Mouse (Mus musculus) forebrain, postnatal 0 days (tissue): ENCODE measurements around the gene Lrrc2. TPM values are rescaled to one million over a fixed set of nuclear protein-coding genes. Genes with fewer than 3 reads are reported as not detected.
A peak's percentile ranks its signal among the peaks of the same experiment; 100 is the strongest.

Experiments used
- ATAC-seq: fragments of 200-750 bp; cut with Nextera tagmentation; 2 replicates; pipeline ENCODE4 v1.8.0; 2017; ENCODE audit warnings: mild to moderate bottlenecking, moderate library complexity
- DNase-seq: peaks from one replicate; pipeline ENCODE4 v3.0.0-alpha.2; 2015
- H3K27ac ChIP-seq: fragments of 300-500 bp; sonication (generic); 2 replicates; pipeline ENCODE4 v1.5.1; 2014; ENCODE audit warnings: low read depth, mild to moderate bottlenecking, antibody characterized with exemption, low read length, moderate library complexity, mixed read lengths
- H3K27me3 ChIP-seq: fragments of 300-500 bp; sonication (generic); 2 replicates; pipeline ENCODE4 v1.6.1; 2014; ENCODE audit warnings: mild to moderate bottlenecking, low read length, mixed read lengths; ENCODE audit not compliant: insufficient read depth
- H3K36me3 ChIP-seq: fragments of 300-500 bp; sonication (generic); 2 replicates; pipeline ENCODE4 v1.6.1; 2014; ENCODE audit warnings: mild to moderate bottlenecking, moderate library complexity; ENCODE audit not compliant: insufficient read depth
- H3K4me1 ChIP-seq: fragments of 300-500 bp; sonication (generic); 2 replicates; pipeline ENCODE4 v1.6.1; 2014; ENCODE audit warnings: antibody characterized with exemption; ENCODE audit not compliant: insufficient read depth
- H3K4me2 ChIP-seq: fragments of 300-500 bp; sonication (generic); 2 replicates; pipeline ENCODE4 v1.6.1; 2014; ENCODE audit warnings: low read depth, mild to moderate bottlenecking, moderate library complexity
- H3K4me3 ChIP-seq: fragments of 300-500 bp; sonication (generic); 2 replicates; pipeline ENCODE4 v1.5.1; 2014; ENCODE audit warnings: low read depth, low read length, mixed read lengths
- H3K9ac ChIP-seq: fragments of 300-500 bp; sonication (generic); 2 replicates; pipeline ENCODE4 v1.6.1; 2014; ENCODE audit warnings: mild to moderate bottlenecking
- H3K9me3 ChIP-seq: fragments of 300-500 bp; sonication (generic); 2 replicates; pipeline ENCODE4 v1.6.1; 2016; ENCODE audit warnings: low read length
- CTCF ChIP-seq: sonication (generic); IDR thresholded peaks from 2 replicates; pipeline ENCODE4 v1.5.1; 2016; ENCODE audit warnings: antibody characterized with exemption, control low read depth, low read depth
- WGBS: fragments of 180-500 bp; shearing (Covaris S2); extraction: QIAGEN DNeasy Blood & Tissue Kit; methylation state at CpG from one replicate; pipeline ENCODE4 v1.1.7; 2014; 5-methylcytosine and 5-hydroxymethylcytosine counted together
- polyA plus RNA-seq: library from polyadenylated mRNA; unstranded; fragments of >200 nt; fragmentation: Nextera tagmentation; extraction: Ambion mirVana; gene quantifications from 2 replicates; pipeline ENCODE4 v1.2.1, GENCODE M21; 2015
- total RNA-seq: library from RNA; depleted of rRNA; stranded (reverse); fragments of >200 nt; gene quantifications from 2 replicates; pipeline ENCODE4 v1.2.3, GENCODE M21; 2014

Gene Lrrc2
- total and polyA plus RNA-seq, 2 experiments from 2014 or later = 0.14 to 0.96 TPM

DNA sequence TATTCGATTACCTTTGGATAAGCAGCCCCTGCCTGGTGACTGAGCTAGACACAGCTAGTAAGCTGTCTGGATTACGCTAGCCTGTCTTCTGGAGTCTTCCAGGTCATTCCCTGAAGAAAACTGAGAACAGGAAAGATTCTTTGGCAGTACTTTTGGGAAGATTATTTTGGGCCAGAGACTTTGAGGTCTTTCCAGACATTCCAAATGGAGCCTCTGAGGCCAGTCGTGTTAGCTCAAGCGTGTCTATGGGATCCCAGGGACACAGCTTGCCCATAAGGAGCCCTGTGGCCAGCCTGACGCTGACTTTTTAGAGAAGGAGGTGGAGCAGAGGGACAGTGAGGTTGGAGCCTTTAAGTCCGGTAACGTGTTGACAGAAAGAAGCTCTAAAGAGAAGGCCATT, 15.4 kb upstream of the Lrrc2 start:
- Histone ChIP-seq H3K4me2 (no peak overlapping the region), H3K4me1 (no peaks in the 10 kb centered on the region; the same call in 1 of the 2 replicates), H3K27me3 (no peaks in the 10 kb centered on the region), H3K4me3 (no peak overlapping the region), H3K9me3 (no peaks in the 10 kb centered on the region), H3K27ac (no peak overlapping the region), H3K36me3 (no peaks in the 10 kb centered on the region), H3K9ac (no peak overlapping the region)
- WGBS = 83% methylated on average over 7 of the region's 7 CpGs
- no peak for TF ChIP-seq CTCF
- no peak for DNase-seq
- no peak for ATAC-seq

DNA sequence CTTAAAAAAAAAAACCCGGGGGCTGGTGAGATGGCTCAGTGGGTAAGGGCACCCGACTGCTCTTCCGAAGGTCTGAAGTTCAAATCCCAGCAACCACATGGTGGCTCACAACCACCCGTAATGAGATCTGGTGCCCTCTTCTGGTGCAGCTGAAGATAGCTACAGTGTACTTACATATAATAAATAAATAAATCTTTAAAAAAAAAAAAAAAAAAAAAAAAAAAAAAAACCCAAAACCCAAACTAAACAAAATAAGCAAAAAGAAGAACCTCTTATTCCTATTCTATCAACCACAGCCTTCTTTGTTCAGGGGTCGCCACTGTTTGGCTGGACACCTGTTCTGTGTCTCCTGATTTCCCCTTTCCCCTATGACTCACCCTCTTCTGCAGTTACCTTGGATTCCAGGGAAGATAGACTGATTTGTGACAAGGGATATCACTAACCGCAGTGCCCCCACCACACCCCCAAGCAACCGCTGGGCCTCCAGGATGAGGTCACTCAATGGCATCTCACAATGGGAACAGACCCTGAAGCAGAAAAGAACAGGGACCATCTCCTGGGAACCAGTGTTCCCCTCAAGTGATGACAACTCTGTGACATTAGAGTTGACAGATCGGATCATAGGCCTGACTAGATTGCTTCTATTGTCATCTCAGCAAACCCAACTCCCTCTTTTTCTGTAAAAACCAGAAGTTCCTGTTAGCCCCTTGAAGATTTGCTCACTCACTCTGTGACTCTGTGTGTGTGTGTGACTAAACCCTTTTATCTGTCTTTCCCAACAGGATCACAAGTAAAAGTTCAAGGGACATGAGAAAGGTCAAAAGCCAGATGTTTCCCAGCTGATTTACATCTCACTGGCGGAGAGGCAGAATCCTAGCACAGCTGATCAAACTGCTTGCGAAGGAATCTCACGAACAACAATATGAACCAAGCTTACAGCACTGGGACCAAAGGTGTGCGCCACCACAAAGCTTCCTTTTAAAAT, 13.5 kb upstream of the Lrrc2 start:
- H3K4me1 ChIP-seq = no peaks in the 10 kb centered on the region; the same call in 1 of the 2 replicates
- no peak overlapping the region for H3K9ac ChIP-seq
- WGBS = 87% methylated on average over 12 of the region's 12 CpGs
- TF ChIP-seq CTCF = no peak
- H3K27ac ChIP-seq = no peak overlapping the region
- no peaks in the 10 kb centered on the region for H3K27me3 ChIP-seq
- DNase-seq = no peak
- no peak overlapping the region for H3K4me2 ChIP-seq
- H3K9me3 ChIP-seq = no peaks in the 10 kb centered on the region
- H3K36me3 ChIP-seq = no peaks in the 10 kb centered on the region
- ATAC-seq = no peak
- H3K4me3 ChIP-seq = no peak overlapping the region

DNA sequence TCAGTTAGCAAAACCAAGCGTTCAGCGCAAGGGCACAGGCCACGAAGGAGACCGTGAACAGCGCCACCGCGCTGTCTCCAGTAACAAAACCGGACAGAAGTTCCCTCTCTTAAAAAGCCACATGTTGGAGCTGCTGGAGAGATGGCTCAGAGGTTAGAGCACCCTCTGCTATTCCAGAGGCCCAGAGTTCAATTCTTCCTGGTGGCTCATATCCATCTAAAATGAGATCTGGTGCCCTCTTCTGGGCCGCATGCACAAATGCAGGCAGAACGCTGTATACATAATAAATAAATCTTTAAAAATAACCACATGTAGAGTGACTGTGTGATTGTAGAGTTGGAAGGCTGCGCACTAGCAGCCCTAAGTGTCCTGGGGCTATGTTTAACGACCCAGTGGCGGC, 7.1 kb upstream of the Lrrc2 start:
- peak; percentile 59; the same call in 1 of the 2 replicates for ATAC-seq
- no peak overlapping the region for H3K9ac ChIP-seq
- H3K36me3 ChIP-seq = no peaks in the 10 kb centered on the region
- DNase-seq = peak; percentile 57
- no peaks in the 10 kb centered on the region for H3K9me3 ChIP-seq
- peak; percentile 58 for TF ChIP-seq CTCF
- no peak overlapping the region for H3K4me3 ChIP-seq
- peaks cover 17% of the 10 kb centered on the region for H3K27me3 ChIP-seq
- H3K27ac ChIP-seq = no peak overlapping the region
- 35% methylated on average over 13 of the region's 13 CpGs for WGBS
- no peak overlapping the region for H3K4me2 ChIP-seq
- no peaks in the 10 kb centered on the region for H3K4me1 ChIP-seq

DNA sequence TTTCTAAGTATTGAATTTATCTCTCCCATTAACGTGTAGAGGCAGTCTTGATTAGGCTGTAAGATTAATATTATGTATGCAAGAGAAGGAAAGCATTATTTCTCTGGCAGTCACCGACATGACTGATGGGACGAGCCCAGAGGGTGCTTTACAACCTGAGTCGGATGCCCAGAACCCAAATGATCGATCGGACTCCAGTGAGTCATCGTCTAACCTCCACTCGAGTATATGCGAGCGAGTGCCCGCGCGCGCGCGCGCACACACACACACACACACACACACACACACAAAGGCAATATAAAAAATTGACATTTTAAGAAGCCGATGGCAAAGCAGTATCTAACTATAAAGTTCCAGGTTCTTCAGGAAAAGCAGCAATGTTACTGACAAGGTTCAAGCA, 6.0 kb upstream of the Lrrc2 start:
- Histone ChIP-seq H3K4me1 (no peaks in the 10 kb centered on the region), H3K27ac (no peak overlapping the region), H3K9me3 (no peaks in the 10 kb centered on the region), H3K4me3 (peak overlapping the region; percentile 9; the same call in 1 of the 2 replicates), H3K36me3 (no peaks in the 10 kb centered on the region), H3K27me3 (peaks cover 17% of the 10 kb centered on the region), H3K9ac (no peak overlapping the region), H3K4me2 (peak overlapping the region; percentile 27; the same call in 1 of the 2 replicates)
- DNase-seq (no peak), ATAC-seq (no peak)
- TF ChIP-seq CTCF = no peak
- 35% methylated on average over 18 of the region's 18 CpGs for WGBS

DNA sequence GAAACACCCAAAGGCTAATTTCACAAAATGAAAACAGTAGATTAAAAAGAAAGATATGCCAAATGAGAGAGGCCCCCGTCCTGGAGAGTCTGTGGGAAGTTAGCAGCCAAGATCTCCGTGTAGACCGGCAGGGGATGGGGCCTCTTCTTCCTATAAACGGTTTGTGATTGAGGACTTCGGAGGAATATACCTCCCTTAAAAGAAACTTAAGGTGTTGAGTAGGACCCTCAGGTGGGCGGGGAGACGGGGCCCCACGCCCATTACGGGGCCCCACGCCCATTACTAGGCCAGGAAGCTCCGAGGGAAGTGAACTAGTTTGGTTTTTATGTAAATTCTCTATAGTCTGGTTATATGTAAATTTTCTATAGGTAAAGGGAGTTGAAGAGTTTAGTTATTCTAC, 5.4 kb upstream of the Lrrc2 start, which contains the start of gene Tdgf1:
Gene Tdgf1 (minus strand): TSS at position 233 of the 400 bp plus-strand sequence.
- peak within 1 kb of the TSS; percentile 9; the same call in 1 of the 2 replicates for H3K4me3 ChIP-seq
- H3K9ac ChIP-seq = no peak within 1 kb of the TSS
- no peaks in the 10 kb centered on the region for H3K4me1 ChIP-seq
- peak within 1 kb of the TSS; percentile 27; the same call in 1 of the 2 replicates for H3K4me2 ChIP-seq
- TF ChIP-seq CTCF = no peak
- no peaks in the 10 kb centered on the region for H3K36me3 ChIP-seq
- no peaks in the 10 kb centered on the region for H3K9me3 ChIP-seq
- no peak for ATAC-seq
- 24% methylated on average over 11 of the region's 11 CpGs for WGBS
- peaks cover 17% of the 10 kb centered on the region for H3K27me3 ChIP-seq
- no peak for DNase-seq
- no peak within 1 kb of the TSS for H3K27ac ChIP-seq

DNA sequence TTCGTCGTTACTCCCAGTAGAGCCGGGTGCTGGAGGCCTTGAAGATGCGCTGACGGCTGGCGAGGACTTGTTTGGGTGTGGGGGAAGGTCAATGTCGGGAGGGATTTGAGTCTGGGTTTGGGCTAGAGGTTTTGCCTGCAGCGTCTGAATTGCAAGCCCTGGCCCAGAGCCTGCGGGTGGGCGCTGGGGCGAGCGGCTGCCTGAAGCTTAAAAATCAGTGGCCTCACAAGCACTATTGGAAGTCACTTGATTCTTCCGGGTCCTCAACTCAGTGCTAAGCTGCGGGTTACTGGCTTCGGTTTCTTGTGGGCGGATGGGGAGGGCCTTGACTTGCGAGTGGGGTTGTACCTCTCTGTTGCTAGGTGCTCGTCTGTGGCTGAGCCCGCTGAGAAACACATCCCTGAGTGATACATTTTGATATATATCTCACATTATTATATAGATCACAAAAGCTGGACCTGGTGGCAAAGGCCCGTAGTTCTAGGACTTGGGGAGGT, 4.7 kb upstream of the Lrrc2 start:
- Histone ChIP-seq H3K9me3 (no peaks in the 10 kb centered on the region), H3K4me3 (no peak overlapping the region), H3K4me2 (no peak overlapping the region), H3K4me1 (no peaks in the 10 kb centered on the region), H3K9ac (no peak overlapping the region), H3K27me3 (peaks cover 17% of the 10 kb centered on the region), H3K27ac (no peak overlapping the region), H3K36me3 (no peaks in the 10 kb centered on the region)
- no peak for TF ChIP-seq CTCF
- 22% methylated on average over 20 of the region's 20 CpGs for WGBS
- no peak for ATAC-seq
- no peak for DNase-seq

DNA sequence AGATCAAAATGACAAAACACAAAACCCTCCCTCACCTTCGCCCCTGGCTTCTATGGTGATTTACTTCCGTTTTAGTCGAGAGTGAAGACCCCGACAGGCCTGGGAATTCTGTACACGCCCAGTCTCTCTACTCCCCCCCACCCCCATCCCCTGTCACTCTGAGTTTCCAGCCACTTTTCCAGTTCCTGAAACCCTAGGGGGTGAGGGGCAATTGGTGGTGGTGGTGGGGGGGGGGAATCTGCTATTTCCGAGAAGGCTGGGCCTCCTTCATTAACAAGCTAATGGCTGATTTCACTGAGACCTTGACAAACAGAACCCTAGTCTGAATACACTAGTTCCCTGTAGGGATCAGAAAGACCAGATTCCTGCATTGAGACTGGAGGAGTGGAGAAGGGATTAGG, 4.1 kb upstream of the Lrrc2 start:
- Histone ChIP-seq H3K4me2 (no peak overlapping the region), H3K27ac (no peak overlapping the region), H3K4me3 (no peak overlapping the region), H3K36me3 (no peaks in the 10 kb centered on the region), H3K27me3 (peaks cover 17% of the 10 kb centered on the region), H3K9me3 (no peaks in the 10 kb centered on the region), H3K4me1 (no peaks in the 10 kb centered on the region), H3K9ac (no peak overlapping the region)
- TF ChIP-seq CTCF = no peak
- 20% methylated on average over 6 of the region's 6 CpGs for WGBS
- ATAC-seq (no peak), DNase-seq (no peak)
